Mouse (Mus musculus) thymus, adult 2 months (tissue): ENCODE data around the gene Acly.

Source experiments
- CTCF ChIP-seq: fragments of 200-500 bp; IDR thresholded peaks from 2 replicates; pipeline ENCODE4 v1.5.1; 2012; ENCODE audit warnings: mild to moderate bottlenecking, control low read depth, low read length, moderate library complexity, borderline replicate concordance; ENCODE audit not compliant: control insufficient read depth, poor library complexity, insufficient read depth; ENCODE audit errors: extremely low read depth
- POLR2A ChIP-seq: fragments of 200-500 bp; IDR thresholded peaks from 2 replicates; pipeline ENCODE4 v1.6.1; 2012; ENCODE audit warnings: mild to moderate bottlenecking, low read length, control low read depth, moderate library complexity; ENCODE audit not compliant: control insufficient read depth, poor library complexity, insufficient read depth; ENCODE audit errors: extremely low read depth

DNA sequence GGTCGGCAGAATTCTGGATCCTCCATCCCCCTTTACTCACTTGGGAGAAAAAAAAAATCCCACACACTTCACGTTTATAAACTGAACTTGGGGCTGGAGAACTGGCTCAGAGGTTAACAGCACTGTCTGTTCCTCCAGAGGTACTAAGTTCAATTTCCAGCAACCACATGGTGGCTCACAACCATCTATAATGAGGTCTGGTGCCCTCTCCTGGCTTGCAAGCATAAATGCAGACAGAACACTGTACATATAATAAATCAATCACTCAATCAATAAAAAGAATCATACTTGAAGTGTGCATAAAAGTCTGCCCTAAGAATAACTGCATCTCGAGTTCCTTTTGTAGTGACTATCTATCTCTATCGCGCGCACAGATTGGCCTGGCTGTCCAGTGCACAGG lies 36.8 kb downstream of the Acly start:
- no peak for TF ChIP-seq CTCF
- no peak for TF ChIP-seq POLR2A
